Mouse (Mus musculus) layer of hippocampus, postnatal 25 days (tissue): Measurements from ENCODE around the gene Glis3. TPM values are rescaled to one million over a fixed set of nuclear protein-coding genes. Genes with fewer than 3 reads are reported as not detected.

ENCODE experiments used
- DNase-seq, 2 experiments: peaks; one replicate each; pipeline ENCODE4 v3.0.0; 2022; ENCODE audit warnings: mixed read lengths in 2 of 2, low spot score in 1 of 2; ENCODE audit errors: extremely low spot score in 1 of 2
- total RNA-seq, 2 experiments: library from RNA; stranded (reverse); gene quantifications; 2 replicates each; pipeline ENCODE4 v1.2.3; 2021

The Glis3 gene
- total RNA-seq, 2 experiments from 2014 or later: 17.9 to 18.9 TPM

DNA sequence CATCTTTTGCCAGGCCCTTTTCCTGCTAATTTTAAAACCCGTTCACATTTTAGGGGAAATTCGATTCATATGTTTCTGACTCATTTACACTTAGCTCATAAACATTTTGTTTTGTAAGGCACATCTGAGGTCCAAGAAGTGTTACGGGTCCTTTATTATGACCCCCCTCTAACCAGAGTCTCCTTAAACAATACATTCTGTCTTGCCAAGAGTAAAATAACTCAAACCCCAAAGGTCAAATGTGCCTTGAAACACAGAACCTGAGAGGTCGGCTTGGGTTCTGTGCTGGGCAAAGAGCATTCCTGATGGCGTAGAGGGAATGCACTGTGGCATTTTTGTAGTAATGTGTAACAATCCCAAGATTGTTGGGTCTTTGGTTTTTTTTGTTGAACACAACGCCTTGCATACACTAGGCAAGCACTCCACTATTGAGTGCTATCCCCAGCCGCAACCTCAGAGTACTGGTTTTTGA, 395.7 kb downstream of the Glis3 start:
- no peak for DNase-seq

DNA sequence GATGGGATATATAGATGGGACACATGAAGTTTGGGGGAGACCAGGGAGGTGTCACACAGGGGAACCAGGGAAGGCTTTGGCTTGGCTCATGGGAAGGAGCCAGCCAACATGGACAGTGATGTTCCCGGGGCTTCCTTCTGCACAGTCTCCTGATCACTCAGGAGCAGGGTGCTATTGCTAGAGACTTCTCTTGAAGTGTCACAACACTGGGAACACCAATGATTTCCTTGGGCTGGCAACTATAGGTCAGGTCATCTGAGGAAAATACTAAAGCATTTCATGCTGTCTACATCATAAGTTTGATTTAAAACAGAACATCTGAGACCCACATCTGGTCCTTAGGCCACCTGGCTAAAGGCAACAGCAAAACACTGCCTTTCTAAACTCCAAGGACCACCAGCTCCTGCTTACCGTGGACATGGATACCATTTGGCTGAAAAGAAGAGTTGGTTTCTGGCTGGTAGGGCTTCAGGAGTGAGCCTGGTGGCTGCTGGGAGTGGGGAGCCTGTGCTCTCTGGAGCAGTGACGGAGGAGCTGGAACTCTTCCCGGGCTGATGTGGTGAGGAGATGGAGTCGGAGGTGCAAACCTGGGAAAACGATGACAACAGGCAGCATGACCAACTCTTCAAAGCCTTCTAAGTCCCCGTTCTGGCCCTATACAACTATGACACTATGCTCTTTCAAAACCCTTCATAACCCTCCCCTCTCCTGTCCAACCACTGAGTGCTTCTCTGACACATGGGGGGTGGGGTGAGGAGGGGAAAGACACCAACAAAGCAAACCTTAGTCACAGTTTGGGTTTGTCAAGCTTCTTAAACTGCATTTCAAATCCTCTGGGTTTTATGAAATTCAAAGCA, 396.4 kb downstream of the Glis3 start:
- DNase-seq: no peak

DNA sequence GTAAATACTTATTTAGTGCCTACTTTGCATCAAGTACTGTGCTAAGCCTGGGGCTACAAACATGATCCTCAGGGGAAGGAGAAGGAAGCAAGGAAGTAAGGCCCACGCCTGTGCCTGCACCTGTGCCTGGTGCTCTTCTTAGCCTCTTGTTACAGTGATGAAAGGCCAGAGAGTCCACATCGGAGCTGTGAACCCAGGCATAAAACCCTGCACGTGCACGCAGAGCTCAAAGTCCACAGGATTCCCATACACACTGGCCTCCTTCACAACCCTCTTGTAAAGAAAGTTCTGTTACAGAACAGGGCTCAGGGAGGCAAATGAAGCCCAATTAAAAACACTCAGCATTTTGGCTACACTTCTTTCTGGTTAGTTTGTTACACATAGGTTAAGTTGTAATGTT, 398.5 kb downstream of the Glis3 start:
- DNase-seq: no peak

DNA sequence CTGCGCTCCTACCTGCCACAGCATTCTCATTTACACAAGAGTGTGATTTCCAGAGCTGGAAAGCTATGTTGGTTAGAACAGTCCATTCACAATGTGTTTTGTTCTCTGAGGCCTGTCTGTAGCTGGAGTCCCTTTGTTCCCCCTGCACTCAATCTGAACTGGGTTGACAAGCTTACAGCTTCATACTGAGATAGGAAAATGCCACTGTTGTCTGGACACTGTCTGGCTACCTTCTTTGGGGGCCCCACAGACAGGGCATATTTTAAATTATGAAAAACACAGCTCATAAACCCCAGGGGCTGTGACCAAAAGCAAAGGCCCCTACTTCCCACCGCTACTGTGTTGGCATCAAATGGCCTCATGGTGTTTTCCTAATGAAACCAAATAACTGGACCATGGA, 402.8 kb downstream of the Glis3 start:
- no peak for DNase-seq

DNA sequence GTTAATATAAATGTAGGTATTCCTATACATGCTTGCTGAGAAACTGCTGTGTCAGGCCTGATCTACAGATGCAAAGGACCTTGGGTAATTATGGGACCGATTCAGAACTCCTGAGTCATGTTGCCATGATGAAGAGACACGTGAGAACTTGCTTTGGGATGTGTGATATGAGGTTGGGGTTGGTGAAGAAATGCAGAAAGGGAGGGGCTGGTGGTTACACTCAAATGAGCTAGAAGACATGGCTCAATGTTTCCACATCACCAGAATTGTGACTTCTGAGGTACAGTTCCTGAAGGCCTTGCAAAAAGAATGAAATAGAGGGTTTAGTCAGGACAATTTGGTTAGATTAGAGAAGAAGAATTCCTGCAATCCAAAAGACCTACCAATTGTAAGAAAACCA, 405.4 kb downstream of the Glis3 start:
- DNase-seq: no peak

DNA sequence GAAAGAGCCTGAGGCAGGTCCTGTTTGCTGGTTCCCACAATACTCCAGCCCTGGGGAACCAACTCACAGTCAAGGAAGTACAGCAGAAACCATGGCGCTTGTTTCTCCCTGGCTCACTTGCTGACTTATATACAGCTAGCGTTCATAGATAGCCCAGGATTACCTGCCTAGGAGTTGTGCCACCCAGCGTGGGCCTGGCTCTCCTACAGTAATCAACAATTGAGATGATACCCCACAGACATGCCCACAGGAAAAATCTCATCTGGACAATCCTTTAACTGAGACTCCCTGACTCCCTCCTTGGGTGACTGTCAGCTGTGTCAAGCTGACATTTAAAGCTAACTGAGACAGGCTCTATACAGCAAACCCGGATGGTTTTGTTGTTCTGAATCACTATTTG, 405.9 kb downstream of the Glis3 start:
- DNase-seq: no peak

DNA sequence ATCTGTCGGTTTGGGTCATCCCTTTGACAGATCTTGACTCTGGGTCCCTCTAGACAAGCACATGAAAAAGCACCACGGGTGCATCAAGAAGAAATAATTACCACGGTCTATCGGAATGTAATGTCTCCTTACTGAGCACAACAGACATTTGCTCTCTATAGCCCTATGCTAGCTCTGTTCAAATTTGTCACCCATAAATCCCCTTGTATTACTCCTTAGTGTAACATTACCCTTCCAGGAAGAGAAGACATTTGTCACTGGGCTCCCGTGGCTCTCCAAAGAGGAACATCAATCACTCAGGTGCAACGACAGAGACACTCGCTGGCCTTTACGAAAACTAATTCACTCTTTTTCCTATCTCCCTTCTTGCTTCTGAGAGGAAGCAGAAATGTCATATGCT, 413.0 kb downstream of the Glis3 start:
- no peak for DNase-seq

DNA sequence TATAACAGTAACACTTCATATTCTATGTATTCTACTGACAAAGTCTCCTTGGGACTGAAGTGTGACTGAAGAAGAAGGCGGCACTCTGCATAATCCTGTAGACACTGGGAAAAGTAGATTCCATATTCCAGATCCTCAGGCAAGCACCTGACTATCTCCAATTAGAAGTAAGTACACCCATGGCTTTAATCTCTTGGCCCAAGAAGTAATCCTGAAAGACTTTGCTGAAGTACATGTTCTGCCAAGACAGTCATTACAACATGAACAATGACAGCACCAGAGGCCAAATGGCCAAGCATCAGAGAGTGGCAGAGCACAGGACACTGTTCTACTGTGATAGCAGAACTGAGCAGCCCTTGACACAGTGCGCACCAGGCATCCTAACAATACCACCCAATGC, 414.1 kb downstream of the Glis3 start:
- DNase-seq: no peak

DNA sequence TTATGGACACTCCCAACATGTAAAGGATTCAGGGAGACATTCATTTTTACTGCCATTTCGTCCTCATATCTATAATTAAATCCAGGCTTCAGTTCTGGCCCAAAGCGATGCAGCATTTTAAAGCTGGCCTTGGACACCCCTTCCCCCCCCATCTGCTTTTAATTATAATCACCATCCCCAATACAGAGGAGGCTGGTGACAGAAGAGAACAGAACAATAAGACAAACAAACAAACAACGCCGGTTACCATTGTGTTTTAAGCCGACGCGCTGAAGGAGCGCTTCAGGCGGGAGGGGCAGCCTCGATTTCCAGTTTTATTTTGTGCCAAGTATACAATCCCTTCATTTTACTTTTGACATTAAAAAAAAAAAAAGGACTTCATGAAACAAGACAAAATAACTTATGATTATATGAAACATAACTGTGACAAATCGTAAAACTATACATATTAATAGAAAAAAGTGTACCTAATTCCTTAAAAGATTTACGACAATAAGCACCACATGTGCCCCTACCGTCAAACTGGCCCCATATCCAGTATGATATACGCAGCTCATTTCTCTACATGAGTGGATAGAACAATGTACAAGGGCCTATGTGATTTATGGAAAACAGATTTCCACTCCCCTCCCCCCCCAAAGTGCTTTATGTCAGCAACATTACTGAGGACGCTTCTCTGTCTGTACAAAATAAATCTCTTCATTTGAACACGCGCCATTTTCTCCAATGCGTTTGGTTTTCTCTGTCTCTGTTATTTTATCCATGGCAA, 420.8 kb downstream of the Glis3 start:
- no peak for DNase-seq

DNA sequence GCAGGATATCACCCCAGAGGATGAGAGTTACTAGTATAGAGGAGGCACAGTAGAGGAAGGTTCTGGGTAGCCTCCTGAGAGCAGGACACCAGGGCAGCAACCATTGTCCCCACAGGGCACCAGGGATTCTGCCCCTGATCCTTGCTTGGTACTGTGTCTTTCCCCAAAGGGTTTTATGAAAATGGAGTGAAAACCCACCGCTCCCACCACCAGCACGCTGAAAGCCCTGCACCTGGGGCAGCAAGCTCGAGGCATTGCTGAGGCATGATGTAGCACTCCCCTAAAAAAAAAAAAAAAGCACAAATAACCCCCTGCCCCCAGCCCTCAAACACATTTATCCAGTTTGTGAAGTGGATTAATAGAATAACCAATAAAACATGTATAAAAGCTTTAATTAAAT, 421.4 kb downstream of the Glis3 start:
- no peak for DNase-seq

DNA sequence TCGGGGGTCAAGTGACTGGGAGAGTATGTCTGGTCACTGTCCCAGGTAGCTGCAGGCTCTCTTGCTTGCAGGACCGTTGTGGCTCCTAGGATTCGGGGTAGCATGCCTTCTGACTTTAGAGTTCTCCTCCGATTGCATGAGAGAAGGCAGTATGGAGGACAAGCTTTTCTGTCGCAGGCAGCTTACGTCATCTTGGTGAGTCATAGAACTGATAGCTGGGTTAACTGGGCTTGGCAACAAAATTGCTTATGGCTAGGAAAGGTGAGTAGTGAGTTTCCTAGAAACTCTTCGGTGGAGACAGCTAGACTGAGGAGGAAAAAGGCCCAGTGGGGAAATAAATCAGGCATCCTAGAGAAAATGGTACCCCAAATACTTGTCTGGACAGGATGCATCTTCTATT, 432.5 kb downstream of the Glis3 start:
- DNase-seq: no peak

DNA sequence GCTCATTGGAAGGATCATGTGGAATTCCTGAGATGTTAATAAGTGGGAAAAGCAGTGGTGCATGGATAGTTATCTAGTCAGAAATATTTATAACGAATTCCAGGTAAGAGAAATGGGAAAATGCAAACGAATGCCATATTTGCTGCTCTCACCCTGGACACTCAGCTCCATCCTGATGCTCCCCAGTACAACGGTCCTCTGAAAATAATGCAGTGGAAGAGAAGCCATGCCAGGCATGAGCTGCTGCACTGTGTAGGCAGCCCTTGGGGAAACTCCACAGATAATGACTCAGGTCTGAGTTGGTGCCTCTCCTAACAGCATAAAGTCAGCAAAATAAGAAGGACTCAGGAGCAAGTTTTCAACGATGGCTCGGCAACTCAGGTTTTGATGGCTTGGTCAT, 433.7 kb downstream of the Glis3 start:
- DNase-seq: no peak

DNA sequence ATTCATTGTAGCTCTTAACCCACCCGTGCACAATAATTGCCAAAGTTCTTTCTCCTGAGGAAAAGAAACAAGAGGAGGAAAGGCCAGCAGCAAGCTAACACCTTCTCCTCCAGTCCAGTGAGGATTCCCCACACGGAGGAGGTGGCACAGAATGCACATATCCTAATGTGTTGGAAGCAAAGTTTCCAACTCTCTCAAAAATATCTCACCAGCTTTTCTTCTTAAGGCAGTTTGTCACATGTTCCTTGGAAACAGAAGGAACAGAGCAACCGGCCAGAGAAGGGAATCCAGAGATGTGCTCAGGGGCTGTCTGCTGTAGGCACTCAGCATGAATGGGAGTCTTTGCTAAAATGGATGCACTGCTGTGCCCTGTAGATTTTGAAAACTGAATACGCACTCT, 441.8 kb downstream of the Glis3 start:
- no peak for DNase-seq

DNA sequence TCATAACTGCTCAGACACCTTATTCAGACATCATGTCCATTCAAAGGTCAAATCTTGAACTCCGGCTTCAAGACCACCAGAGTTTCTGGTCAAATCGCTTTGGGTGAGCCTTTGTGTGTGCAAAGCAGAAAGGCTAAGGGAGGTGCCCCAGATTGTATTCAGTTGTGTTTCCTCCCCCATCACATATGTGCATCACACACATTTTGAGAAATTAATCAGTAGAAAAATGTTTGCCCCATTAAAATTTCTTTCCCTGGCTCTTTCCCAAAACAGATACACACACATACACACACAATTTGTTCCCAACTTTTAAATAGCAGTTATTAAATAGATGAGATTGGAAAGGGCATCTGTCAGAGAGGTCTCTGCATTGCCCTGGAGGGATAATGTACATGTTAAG, 442.3 kb downstream of the Glis3 start:
- DNase-seq: no peak

DNA sequence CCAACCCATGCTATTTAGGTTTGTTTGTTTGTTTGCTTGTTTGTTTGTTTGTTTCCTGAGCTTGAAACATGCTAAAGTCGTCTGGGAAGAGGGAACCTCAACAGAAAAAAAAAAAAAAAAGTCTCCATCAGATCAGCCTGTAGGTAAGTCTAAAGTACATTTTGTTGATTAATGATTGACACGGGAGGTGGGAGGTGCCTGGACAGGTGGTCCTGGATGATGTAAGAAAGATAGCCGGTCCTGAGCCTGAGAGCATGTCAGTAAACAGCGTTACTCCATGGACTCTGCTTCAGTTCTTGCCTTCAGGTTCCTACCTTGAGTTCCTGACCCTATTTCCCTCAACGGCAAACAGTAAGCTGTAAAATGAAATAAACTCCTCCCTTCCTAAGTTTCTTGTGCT, 444.3 kb downstream of the Glis3 start:
- no peak for DNase-seq

DNA sequence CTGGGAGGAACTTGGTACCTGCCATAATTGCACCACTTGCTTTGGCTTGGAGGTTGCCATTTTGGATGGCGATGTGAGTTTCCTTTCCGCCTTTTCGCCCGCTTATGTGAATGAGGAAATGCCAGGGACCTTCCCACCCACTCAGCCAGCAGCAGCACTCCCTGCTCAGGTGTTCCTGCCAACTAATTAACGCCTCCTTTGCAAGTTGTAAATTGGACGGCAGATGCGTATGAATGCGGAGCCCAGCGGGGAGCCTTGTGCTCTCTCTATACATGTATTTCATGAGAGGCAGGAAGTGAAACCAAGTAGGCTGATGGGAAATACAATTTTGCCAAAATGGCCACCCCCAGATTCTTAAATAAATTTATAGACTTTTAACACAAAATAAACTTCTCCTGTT, 444.8 kb downstream of the Glis3 start:
- DNase-seq: no peak

DNA sequence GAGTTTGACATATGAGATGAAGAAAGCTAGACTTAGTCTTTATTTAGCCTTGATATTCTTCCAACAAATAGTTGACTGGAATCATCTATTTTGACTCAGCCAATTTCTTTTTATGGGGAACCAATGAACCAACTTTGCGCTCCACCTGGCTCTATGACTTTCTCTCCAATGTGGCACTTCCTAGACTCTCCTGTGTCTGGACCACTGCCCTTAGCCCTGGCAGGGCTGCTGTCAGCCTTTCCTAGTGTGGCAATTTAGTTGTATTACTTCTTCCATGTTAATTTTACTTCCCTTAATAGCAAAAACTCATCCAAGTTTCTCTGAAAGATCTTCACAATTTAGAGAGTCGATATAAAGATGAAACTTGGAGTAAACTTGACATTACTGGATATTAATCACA, 445.2 kb downstream of the Glis3 start:
- no peak for DNase-seq

DNA sequence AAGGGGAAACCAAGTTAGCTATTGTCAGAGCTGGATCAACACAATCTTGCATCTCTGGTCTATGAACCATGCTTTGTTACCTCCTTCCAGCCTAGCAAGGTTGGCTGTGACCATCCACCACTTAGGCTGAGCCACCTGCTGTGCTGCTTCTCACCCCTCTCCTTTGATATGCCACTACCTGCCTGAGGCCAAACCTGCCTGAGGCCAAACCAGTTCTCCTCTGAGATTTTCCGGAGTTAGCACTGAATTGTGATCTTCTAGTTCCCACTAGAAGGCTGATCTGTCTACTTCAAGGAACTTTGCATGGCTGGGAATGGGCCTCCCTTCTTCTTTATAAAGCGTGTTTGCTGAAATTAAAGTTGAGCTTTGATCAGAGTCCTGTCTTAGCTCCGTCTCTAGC, 448.4 kb downstream of the Glis3 start:
- DNase-seq: no peak

DNA sequence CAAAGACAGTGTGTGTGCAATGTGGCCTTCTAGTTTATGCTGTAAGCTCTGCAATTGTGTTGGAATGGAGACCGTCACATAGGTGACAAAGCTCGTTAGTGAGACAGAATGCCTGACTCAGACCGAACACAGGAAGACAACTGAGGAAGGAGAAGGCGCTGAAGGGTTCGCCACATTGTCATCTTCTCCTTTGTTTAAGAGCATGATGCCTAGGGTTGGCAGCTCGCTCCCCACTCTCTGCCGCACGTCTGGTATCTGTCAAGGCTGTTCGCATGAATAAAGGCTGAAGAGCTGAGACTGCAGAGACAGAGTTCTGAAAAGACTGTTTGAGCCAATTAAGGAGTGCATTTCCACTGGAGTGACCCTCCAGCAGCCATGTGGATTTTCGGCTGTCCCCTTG, 452.4 kb downstream of the Glis3 start:
- DNase-seq: no peak

DNA sequence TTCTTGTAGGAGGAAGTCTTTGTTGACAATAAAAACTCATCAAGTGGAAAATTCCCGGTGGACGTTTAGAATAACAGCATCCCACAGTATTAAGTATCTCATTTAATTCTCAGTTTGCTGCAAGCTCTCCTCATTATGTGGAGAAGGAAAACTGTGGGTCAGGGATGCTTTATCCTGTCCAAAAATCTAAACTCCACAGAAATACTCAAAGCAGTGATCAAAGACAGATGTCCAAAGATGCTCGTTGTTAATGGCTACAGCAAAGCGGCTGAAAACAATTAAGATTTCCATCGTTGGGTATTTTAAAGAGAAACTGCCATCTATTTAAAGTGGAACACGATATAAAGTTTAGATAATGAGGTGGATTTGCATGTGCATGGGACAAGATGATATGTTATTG, 454.2 kb downstream of the Glis3 start:
- no peak for DNase-seq

DNA sequence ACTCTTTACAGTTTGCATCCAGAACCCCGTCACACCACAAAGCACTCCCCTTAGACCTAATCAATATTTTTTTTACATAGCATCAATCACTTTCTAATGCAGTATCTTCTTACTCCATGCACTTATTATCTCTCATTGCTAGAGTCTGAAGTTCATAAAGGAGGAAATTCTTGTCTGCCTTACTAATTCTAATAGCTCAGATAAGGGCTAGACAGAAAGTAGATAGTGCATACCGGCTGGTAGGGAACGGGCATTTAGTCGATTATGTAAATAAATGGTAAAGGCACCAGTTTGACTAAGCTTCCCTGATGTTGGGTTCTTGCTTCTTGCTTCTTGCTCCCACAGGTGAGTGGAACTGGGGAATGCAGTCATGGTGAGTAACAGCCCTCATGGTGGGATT, 468.2 kb downstream of the Glis3 start:
- no peak for DNase-seq
